Mouse (Mus musculus) kidney, adult 18-20 months (tissue): ENCODE data around the gene Hipk1.
A peak's percentile ranks its signal among the peaks of the same experiment; 100 is the strongest.

Experiments used
- DNase-seq: peaks from one replicate; pipeline ENCODE4 v3.0.0; 2021

Gene Hipk1

DNA sequence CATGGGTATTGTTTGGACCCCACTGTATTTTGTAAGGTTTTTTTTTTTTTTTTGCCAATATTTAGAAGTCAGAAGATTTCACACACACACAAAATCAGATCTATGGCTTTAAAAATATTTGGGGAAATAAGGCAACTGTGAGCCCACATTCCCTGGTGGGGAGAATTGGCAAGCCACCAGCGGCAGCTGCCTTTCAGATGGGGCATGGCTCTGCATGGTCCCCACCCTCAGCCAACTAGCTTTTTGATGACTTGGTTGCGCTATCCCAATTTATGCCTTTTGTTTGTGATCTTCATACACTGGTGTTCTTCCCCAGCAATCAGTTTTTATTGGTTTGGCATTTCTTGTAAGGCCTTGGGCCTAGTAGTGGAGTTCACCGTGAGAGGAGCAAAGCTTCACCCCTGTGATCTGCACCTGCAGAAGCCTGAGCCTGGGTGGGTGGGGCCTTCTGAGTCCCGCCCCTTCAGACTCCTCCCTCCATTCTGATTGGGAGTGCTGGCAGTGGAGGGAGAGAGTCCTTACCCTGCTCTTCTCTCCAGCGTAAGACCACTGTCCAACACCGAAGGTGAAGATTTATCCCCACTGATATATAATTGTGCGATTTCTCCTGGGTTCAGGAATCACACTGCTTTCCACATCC lies 77.0 kb downstream of the Hipk1 start:
- no peak for DNase-seq

DNA sequence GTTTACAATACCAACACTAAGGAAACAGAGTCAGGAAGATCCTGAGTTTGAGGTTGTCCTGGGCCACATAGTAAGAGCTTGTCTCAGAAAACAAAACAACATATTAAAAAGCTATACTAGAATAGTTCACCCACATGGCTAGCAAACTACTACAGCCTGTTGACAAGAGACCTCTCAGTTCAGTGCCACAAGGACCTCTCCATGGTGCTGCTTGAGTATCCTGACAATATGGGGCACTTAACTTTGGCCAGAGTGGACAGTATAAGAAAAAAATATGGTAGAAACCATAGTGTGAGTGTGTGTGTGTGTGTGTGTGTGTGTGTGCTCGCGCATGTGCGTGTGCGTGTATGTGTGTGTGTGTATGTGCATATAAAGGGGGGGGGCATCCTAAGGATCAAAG lies 79.2 kb downstream of the Hipk1 start:
- DNase-seq = no peak

DNA sequence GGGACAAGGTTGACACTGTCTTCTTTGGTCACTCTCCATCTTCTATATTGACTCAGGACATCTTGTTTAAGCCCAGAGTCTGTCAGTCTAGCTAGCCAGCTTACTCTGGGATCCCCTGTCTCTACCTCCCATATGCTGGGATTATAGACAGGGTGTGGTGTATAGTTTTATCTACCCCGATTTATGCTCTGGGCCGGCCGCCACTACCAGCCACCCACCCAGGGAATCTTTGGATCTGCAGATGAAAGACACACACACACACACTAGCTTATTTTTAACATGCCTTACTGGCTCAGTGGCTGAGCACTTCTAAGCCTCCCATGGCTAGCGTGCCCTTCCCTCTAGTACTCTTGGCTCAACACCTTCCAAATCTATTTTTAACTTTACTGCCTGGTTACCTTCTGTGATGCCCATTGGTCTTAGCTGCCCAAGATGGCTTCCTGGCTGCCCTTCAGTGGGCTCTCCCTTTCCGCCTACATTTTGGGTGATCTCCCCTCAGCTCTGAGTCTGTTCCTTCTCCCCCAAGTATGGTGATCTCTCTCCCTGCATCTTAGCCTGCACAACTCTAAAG lies 81.8 kb downstream of the Hipk1 start:
- no peak for DNase-seq

DNA sequence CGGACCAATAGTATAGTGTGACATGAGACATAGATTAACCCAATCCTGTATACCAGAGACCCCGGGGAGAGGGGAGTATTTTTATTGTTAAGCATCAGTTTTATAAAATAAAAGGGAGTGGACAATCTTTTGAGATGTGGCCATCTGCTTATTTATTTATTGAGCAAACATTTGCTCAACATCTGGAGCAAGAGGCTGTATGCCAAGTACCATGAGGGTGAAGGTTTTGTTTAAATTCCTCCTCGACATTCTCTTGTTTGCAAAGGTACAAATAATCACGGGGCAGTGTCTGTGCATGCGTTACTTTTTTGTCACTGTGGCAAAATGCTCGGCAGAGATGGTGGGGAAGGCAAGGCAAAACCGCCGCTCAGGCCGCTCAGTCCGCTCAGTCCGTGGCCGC lies 85.9 kb downstream of the Hipk1 start:
- DNase-seq = no peak

DNA sequence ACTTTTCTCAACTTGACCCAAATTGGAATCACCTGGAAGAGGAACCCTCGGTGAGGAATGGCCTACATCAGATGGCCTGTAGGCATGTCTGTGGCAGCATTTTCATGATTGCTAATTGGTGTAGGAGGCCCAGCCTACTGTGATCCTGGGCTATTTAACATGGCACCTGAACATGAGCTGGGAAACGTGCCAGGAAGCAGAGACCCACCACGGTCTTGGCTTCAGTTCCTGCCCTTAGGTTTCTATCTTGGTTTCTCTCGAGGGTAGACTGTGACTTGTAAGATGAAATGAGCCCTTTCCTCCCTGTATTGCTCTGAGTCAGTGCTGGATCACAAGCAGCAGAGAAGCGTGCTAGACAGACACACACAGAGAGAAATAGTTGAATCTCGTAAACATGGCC lies 86.7 kb downstream of the Hipk1 start:
- DNase-seq = no peak

DNA sequence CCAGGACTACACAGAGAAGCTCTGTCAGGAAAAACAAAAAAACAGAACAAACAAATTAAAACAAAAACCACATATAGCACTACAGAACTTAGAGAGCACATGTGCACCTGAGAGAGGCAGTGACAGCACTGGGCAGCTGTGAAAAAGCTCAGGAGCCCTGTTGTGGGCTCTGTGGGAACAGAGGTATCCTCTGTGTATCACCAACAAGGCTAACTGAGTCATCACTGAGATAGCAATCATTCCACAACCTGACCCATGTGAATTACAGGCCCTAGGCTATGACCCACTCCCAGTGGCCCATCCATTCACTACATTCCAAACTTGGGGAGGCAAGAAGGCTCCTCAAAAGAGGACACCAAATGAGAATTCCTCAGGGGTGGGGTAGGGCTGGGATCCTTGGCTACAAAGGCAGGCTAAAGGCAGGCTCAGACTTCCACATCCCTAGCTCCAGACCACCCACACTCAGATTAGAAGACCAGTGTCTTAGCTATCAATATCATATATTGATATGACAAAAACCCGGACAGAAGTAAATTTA lies 94.9 kb downstream of the Hipk1 start:
- no peak for DNase-seq

DNA sequence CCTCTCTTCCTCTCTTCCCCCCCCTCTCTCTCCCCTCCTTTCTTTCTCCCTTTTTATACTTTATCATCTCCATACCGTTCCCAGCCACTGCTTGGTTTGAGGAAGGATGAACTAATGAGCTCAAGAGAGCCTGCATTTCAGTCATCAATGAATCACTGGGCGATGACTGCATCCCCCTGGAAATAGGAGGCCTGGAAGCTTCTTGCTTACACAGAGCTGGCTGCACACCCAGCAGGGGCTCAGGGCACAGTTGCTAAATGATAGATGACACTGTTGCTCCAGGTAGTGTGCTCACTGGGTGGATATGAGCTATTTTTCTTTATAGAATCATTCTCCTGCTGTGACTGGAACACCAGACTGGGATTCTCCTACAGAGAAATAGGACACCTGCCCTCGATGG lies 95.8 kb downstream of the Hipk1 start:
- no peak for DNase-seq

DNA sequence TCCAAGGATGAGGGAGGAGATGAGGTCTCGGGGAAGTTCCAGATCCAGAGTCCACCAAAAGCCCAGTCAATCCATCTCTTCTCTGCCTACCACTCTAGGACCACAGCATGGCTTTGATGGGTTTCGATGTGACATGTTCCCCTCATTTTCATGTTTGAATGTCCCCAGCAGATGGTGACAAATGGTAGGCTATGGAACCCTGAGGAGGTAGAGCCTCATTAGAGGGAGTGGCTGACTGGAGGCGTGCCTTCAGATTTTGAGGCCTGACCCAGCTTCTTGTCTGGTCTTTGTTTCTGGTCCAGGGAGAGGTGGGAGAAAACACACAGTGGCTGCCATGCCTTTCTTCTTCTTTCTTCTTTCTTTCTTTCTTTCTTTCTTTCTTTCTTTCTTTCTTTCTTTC lies 100.9 kb downstream of the Hipk1 start:
- peak; percentile 3 for DNase-seq
